Mouse (Mus musculus) MEL (cell line): ENCODE measurements around the gene Pycr1.

Source experiments
- CHD2 ChIP-seq: IDR thresholded peaks from 2 replicates; pipeline ENCODE4 v1.6.1; 2011; ENCODE audit warnings: low read length, improper control_type of control experiment
- CTCF ChIP-seq, 3 experiments: IDR thresholded peaks in 2 of 3; conservative IDR thresholded peaks in 1 of 3; 2 replicates each; pipeline ENCODE4 v1.5.1; 2011 to 2012; ENCODE audit warnings: low read length in 3 of 3, low read depth in 2 of 3, mild to moderate bottlenecking in 2 of 3, improper control_type of control experiment in 1 of 3, inconsistent platforms in 1 of 3, mixed read lengths in 1 of 3, moderate library complexity in 1 of 3; ENCODE audit not compliant: control insufficient read depth in 1 of 3, insufficient read depth in 1 of 3, poor library complexity in 1 of 3, severe bottlenecking in 1 of 3
- EP300 ChIP-seq, 2 experiments: IDR thresholded peaks; 2 replicates each; pipeline ENCODE4 v1.6.1; 2011; ENCODE audit warnings: improper control_type of control experiment in 2 of 2, low read length in 2 of 2, low read depth in 1 of 2, mild to moderate bottlenecking in 1 of 2
- ETS1 ChIP-seq: IDR thresholded peaks from 2 replicates; pipeline ENCODE4 v1.6.1; 2012; ENCODE audit warnings: low read depth, mild to moderate bottlenecking, inconsistent platforms, low read length, improper control_type of control experiment, moderate library complexity
- MYB ChIP-seq: IDR thresholded peaks from 2 replicates; pipeline ENCODE4 v1.6.1; 2011; ENCODE audit warnings: mild to moderate bottlenecking, low read depth, low read length, improper control_type of control experiment
- MYC ChIP-seq: IDR thresholded peaks from 2 replicates; pipeline ENCODE4 v1.6.1; 2011; ENCODE audit warnings: low read depth, mild to moderate bottlenecking, low read length, improper control_type of control experiment, moderate library complexity
- POLR2A ChIP-seq, 2 experiments: IDR thresholded peaks; 2 replicates each; pipeline ENCODE4 v1.6.1; 2011 to 2012; ENCODE audit warnings: low read length in 2 of 2, mild to moderate bottlenecking in 2 of 2, control low read depth in 1 of 2, improper control_type of control experiment in 1 of 2, low read depth in 1 of 2, moderate library complexity in 1 of 2; ENCODE audit not compliant: control insufficient read depth in 1 of 2, insufficient read depth in 1 of 2, poor library complexity in 1 of 2
- TAL1 ChIP-seq: IDR thresholded peaks from 2 replicates; pipeline ENCODE4 v1.6.1; 2012; ENCODE audit warnings: mild to moderate bottlenecking, inconsistent platforms, low read length, moderate library complexity, mixed read lengths
- TBP ChIP-seq: IDR thresholded peaks from 2 replicates; pipeline ENCODE4 v1.8.0; 2011; ENCODE audit warnings: low read depth, low read length, improper control_type of control experiment
- USF2 ChIP-seq, 2 experiments: IDR thresholded peaks; 2 replicates each; pipeline ENCODE4 v1.6.1; 2011 to 2012; ENCODE audit warnings: improper control_type of control experiment in 2 of 2, low read length in 2 of 2, borderline replicate concordance in 1 of 2, inconsistent platforms in 1 of 2, low read depth in 1 of 2, mild to moderate bottlenecking in 1 of 2; ENCODE audit not compliant: insufficient read depth in 1 of 2
- ZC3H11A ChIP-seq: IDR thresholded peaks from 2 replicates; pipeline ENCODE4 v1.6.1; 2012; ENCODE audit warnings: low read depth, mild to moderate bottlenecking, inconsistent platforms, low read length, improper control_type of control experiment

DNA sequence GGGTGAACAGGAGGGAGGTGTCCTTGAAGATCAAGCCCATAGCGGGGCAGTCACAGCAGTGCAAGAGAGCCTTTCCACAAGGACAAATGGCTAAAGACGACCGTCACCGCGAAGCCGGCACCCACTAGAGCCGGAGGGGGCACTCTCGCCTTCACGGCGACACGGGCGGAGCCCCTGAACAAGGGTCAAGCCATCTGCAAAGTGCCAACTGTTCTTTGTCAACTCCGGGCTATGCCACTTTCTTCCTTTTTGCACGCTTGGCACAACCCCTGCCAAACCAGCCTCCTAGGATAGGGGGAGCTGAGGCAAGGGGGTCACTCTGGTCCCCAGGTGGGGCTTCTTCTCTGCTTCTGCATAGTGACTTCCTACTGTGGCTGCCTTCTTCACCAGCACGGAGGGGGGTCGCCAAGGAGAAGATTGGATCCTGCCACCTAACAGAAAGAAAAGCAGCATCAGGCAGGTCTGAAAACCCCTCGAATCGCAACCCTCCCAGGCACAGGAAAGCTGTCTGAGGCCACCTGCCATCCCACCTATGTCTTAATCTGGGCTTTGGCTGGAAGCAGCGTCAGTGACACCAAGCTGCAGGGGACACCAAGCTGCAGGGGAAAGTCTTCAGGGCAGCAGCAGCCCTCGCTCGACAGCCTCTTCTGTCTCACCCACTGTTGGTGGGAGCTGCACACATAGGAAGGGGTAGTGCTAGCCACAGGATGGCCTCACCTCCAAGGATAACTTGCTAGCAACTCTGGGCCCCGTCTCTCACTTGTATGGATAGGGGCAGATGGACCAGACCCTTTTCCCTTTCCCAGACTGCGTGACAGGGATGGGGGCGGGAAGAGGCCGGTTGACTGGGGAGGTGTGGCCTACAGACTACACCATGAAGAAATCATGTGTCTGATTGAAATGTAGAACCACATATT lies 24.7 kb downstream of the Pycr1 start:
- TF ChIP-seq USF2 (IDR thresholded peaks at IDR 0.05; ENCODE audit: borderline replicate concordance in 1 of 2, insufficient read depth in 1 of 2, low read depth in 1 of 2, low read length in 2 of 2): no peak
- TF ChIP-seq CTCF (IDR thresholded peaks at IDR 0.05 in 2 of 3, conservative IDR thresholded peaks at IDR 0.05 in 1 of 3; ENCODE audit: control insufficient read depth in 1 of 3, insufficient read depth in 1 of 3, low read depth in 2 of 3, low read length in 3 of 3, poor library complexity in 1 of 3, severe bottlenecking in 1 of 3): no peak
- no peak for TF ChIP-seq POLR2A (IDR thresholded peaks at IDR 0.05; ENCODE audit: control insufficient read depth in 1 of 2, insufficient read depth in 1 of 2, low read depth in 1 of 2, low read length in 2 of 2, poor library complexity in 1 of 2)
- no peak for TF ChIP-seq EP300 (IDR thresholded peaks at IDR 0.05; ENCODE audit: low read depth in 1 of 2, low read length in 2 of 2)
- TF ChIP-seq MYB: no peak
- TF ChIP-seq TAL1: no peak
- TF ChIP-seq ZC3H11A: no peak
- TF ChIP-seq MYC: no peak
- TF ChIP-seq ETS1: no peak
- no peak for TF ChIP-seq TBP
- TF ChIP-seq CHD2: no peak
